Mouse (Mus musculus) olfactory bulb, adult 2 months (tissue): ENCODE measurements around the gene Lamc2. TPM values are rescaled to one million over a fixed set of nuclear protein-coding genes. Genes with fewer than 3 reads are reported as not detected.

Experiments used
- H3K27ac ChIP-seq: fragments of 200-500 bp; 2 replicates; pipeline ENCODE4 v1.5.1; 2012; ENCODE audit warnings: low read depth, low read length; ENCODE audit not compliant: insufficient read depth
- H3K4me1 ChIP-seq: fragments of 200-500 bp; 2 replicates; pipeline ENCODE4 v1.6.1; 2012; ENCODE audit warnings: low read length; ENCODE audit not compliant: control insufficient read depth, insufficient read depth
- H3K4me3 ChIP-seq: fragments of 200-500 bp; 2 replicates; pipeline ENCODE4 v1.5.1; 2012; ENCODE audit warnings: mild to moderate bottlenecking, low read depth, low read length, moderate library complexity; ENCODE audit not compliant: insufficient read depth
- CTCF ChIP-seq: fragments of 200-500 bp; IDR thresholded peaks from 2 replicates; pipeline ENCODE4 v1.5.1; 2012; ENCODE audit warnings: low read depth, mild to moderate bottlenecking, low read length, moderate library complexity; ENCODE audit not compliant: insufficient read depth
- POLR2A ChIP-seq: fragments of 200-500 bp; IDR thresholded peaks from 2 replicates; pipeline ENCODE4 v1.6.1; 2012; ENCODE audit warnings: mild to moderate bottlenecking, low read depth, low read length, moderate library complexity; ENCODE audit not compliant: insufficient read depth
- WGBS: fragments of 180-500 bp; shearing (Covaris S2); methylation state at CpG from one replicate; pipeline ENCODE4 v1.1.7; 2018; 5-methylcytosine and 5-hydroxymethylcytosine counted together
- polyA plus RNA-seq: library from polyadenylated mRNA; stranded (reverse); fragments of >200 nt; gene quantifications from 2 replicates; pipeline ENCODE4 v1.2.4, GENCODE M21; 2012; ENCODE audit warnings: low replicate concordance; ENCODE audit not compliant: missing spikeins, insufficient read depth, insufficient read length

Lamc2 gene
- polyA plus RNA-seq, result not detected in 2 replicates

GRCm38 (mm10) chr1:153185828-153186803 is at the start of gene Lamc2:
Gene Lamc2 (minus strand): TSS chr1:153186447.
- TF ChIP-seq CTCF, result no peak
- peaks cover 7% of the 10 kb centered on the region for H3K4me1 ChIP-seq
- WGBS, result 10% methylated on average over 46 of the region's 46 CpGs
- no peak within 1 kb of the TSS for H3K27ac ChIP-seq
- peak within 1 kb of the TSS; percentile 33 for H3K4me3 ChIP-seq

DNA sequence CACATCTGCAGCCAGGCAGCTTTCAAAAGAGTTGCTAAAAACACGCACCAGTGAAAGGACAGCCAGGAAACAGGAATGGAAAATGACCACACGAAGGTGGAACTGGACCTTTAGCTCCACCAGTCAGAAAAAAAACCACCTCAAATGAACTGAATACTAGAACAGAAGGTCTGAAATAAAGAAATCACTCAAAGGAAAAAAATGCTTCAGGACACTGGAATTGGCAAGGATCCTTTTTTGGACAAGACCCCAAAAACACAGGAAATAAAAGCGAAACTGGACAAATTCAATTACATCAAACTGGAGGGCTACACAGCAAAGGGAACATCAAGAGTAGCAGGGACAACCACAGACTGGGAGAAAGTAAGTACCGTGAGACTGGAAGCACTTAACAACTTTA is 49.3 kb upstream of the Lamc2 start:
- Histone ChIP-seq H3K4me1 (no peaks in the 10 kb centered on the region), H3K27ac (no peak overlapping the region), H3K4me3 (no peak overlapping the region)
- no peak for TF ChIP-seq CTCF
- no peak for TF ChIP-seq POLR2A
- 55% methylated on average over 4 of the region's 4 CpGs for WGBS

- TF ChIP-seq CTCF (no peak), POLR2A (no peak)
- Histone ChIP-seq H3K4me1 (no peaks in the 10 kb centered on the region), H3K4me3 (no peak overlapping the region), H3K27ac (no peak overlapping the region)
- WGBS, result 91% methylated on average over 9 of the region's 9 CpGs
Observed at GRCm38 (mm10) chr1:153231681-153232080, 45.4 kb upstream of the Lamc2 start.

GRCm38 (mm10) chr1:153227916-153228315 is 41.7 kb upstream of the Lamc2 start:
- TF ChIP-seq CTCF (no peak), POLR2A (no peak)
- 57% methylated on average over 4 of the region's 4 CpGs for WGBS

DNA sequence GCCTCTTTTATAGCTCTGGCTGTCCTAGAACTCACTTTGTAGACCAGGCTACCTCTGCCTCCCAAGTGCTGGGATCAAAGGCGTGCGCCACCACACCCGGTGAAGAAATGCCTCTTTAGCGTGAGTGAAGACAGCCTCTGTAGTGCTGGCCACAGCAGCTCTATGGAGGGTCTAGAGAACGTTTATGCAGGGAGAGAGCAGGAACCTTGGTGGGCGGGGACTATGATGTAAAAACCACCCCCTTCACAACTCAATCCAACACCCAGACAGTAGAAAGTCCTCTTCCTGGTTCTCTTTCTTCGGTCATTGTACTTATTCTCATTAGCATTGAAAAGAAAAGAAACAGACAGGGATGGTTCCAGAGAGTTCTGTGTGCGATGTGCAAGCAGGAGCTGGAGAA is 40.8 kb upstream of the Lamc2 start:
- no peak overlapping the region for H3K27ac ChIP-seq

More at GRCm38 (mm10) chr1:153227916-153228315, 41.7 kb upstream of the Lamc2 start:
- H3K27ac ChIP-seq, result no peak overlapping the region
- H3K4me1 ChIP-seq, result peaks cover 7% of the 10 kb centered on the region; the same call in 1 of the 2 replicates
- H3K4me3 ChIP-seq, result no peak overlapping the region

DNA sequence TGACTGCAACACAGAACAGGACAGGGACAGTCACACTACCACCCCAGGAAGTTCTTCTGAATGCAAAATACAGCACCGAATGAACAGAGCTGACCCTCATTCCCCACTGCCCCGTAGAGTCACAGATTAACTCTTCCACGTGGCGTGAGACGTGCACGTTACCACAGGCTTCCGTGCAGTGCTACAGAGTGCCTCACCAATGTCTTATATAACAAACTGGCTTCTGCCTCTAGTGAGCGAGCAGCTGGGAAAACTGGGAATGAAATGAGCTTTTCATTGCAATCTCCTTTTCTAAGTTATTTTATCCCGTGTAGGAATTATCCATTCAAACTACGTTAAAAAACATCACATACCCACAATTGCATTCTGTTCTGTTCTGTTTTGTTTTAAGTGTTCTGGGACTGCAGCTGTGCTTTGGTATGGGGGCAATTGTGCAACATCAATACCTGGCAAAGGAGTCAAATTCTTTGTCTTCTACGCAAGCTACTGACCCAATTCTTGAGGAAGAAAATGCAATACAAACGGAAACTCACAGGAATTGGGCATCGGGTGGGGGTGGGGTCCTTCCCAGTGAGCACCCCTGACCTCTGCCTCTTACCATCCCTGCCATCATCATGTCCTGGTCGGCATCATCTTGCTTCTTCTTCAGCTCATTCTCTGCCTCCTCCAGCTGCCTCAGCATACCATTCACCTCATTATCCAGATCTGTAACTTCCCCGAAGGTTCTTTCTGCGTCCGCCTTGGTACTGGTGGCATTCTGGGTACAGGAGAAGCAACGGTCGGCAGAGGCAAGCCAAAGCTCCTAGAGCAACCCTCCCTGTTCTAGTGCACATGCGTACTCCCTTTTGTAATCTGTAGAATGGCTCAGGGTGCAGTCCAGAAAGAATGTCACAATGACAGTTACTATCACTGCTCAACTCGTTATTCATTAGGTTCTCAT is 39.8 kb upstream of the Lamc2 start:
- no peak for TF ChIP-seq CTCF
- TF ChIP-seq POLR2A, result no peak
- peaks cover 7% of the 10 kb centered on the region; the same call in 1 of the 2 replicates for H3K4me1 ChIP-seq
- H3K27ac ChIP-seq, result peak overlapping the region; percentile 22; the same call in 1 of the 2 replicates
- H3K4me3 ChIP-seq, result no peak overlapping the region
- WGBS, result 70% methylated on average over 21 of the region's 21 CpGs

More for the DNA sequence above, 40.8 kb upstream of the Lamc2 start:
- TF ChIP-seq POLR2A (no peak), CTCF (no peak)
- H3K4me1 ChIP-seq, result peaks cover 7% of the 10 kb centered on the region; the same call in 1 of the 2 replicates
- no peak overlapping the region for H3K4me3 ChIP-seq
- WGBS, result 87% methylated on average over 8 of the region's 8 CpGs

GRCm38 (mm10) chr1:153224331-153224730 is 38.1 kb upstream of the Lamc2 start:
- no peak for TF ChIP-seq CTCF
- TF ChIP-seq POLR2A, result no peak
- H3K27ac ChIP-seq, result no peak overlapping the region
- H3K4me1 ChIP-seq, result peaks cover 7% of the 10 kb centered on the region; the same call in 1 of the 2 replicates
- WGBS, result 45% methylated on average over 5 of the region's 5 CpGs
- H3K4me3 ChIP-seq, result no peak overlapping the region

- no peak overlapping the region for H3K4me3 ChIP-seq
- no peak for TF ChIP-seq POLR2A
- TF ChIP-seq CTCF, result no peak
- H3K27ac ChIP-seq, result no peak overlapping the region
- no peaks in the 10 kb centered on the region; the same call in 1 of the 2 replicates for H3K4me1 ChIP-seq
- WGBS, result 57% methylated on average over 9 of the region's 9 CpGs
Observed at GRCm38 (mm10) chr1:153219376-153219775, 33.1 kb upstream of the Lamc2 start.

- Histone ChIP-seq H3K4me3 (no peak overlapping the region), H3K4me1 (no peaks in the 10 kb centered on the region; the same call in 1 of the 2 replicates), H3K27ac (no peak overlapping the region)
- 91% methylated on average over 4 of the region's 4 CpGs for WGBS
- TF ChIP-seq CTCF (no peak), POLR2A (no peak)
Observed at GRCm38 (mm10) chr1:153216516-153216915, 30.3 kb upstream of the Lamc2 start.
